Mouse (Mus musculus) heart, embryonic 14.5 days (tissue): Measurements from ENCODE around the gene Pstpip1. TPM values are rescaled to one million over a fixed set of nuclear protein-coding genes. Genes with fewer than 3 reads are reported as not detected.

Experiments used
- ATAC-seq: fragments of 200-750 bp; cut with Nextera tagmentation; 2 replicates; pipeline ENCODE4 v1.8.0; 2017; ENCODE audit warnings: low read depth, moderate TSS enrichment; ENCODE audit not compliant: insufficient number of reproducible peaks, insufficient read depth, low FRiP score
- H3K27ac ChIP-seq, 2 experiments: fragments of 200-500 bp in 1 of 2; fragments of 300-500 bp in 1 of 2; sonication (generic) in 1 of 2; replicated peaks in 1 of 2; 2 replicates each; pipeline ENCODE4 v1.5.1; 2012 to 2014; ENCODE audit warnings: low read depth in 2 of 2, low read length in 2 of 2, control low read depth in 1 of 2, mild to moderate bottlenecking in 1 of 2, mixed read lengths in 1 of 2; ENCODE audit not compliant: control insufficient read depth in 1 of 2, insufficient read depth in 1 of 2
- H3K27me3 ChIP-seq: fragments of 300-500 bp; sonication (generic); 2 replicates; pipeline ENCODE4 v1.6.1; 2014; ENCODE audit warnings: mild to moderate bottlenecking, low read length, control low read depth; ENCODE audit not compliant: control insufficient read depth, insufficient read depth
- H3K36me3 ChIP-seq: fragments of 300-500 bp; sonication (generic); 2 replicates; pipeline ENCODE4 v1.6.1; 2014; ENCODE audit warnings: mild to moderate bottlenecking, control low read depth, low read length, mixed read lengths; ENCODE audit not compliant: control insufficient read depth, insufficient read depth
- H3K4me1 ChIP-seq, 2 experiments: fragments of 200-500 bp in 1 of 2; fragments of 300-500 bp in 1 of 2; sonication (generic) in 1 of 2; 2 replicates each; pipeline ENCODE4 v1.6.1; 2012 to 2014; ENCODE audit warnings: low read length in 2 of 2, control low read depth in 1 of 2, mixed read lengths in 1 of 2; ENCODE audit not compliant: control insufficient read depth in 2 of 2, insufficient read depth in 2 of 2
- H3K4me2 ChIP-seq: fragments of 300-500 bp; sonication (generic); 2 replicates; pipeline ENCODE4 v1.6.1; 2014; ENCODE audit warnings: mild to moderate bottlenecking, low read length
- H3K4me3 ChIP-seq, 2 experiments: fragments of 200-500 bp in 1 of 2; fragments of 300-500 bp in 1 of 2; sonication (generic) in 1 of 2; 2 replicates each; pipeline ENCODE4 v1.5.1; 2012 to 2014; ENCODE audit warnings: low read length in 2 of 2, mild to moderate bottlenecking in 2 of 2, control low read depth in 1 of 2, low read depth in 1 of 2, moderate library complexity in 1 of 2; ENCODE audit not compliant: control insufficient read depth in 1 of 2, insufficient read depth in 1 of 2
- H3K9ac ChIP-seq: fragments of 300-500 bp; sonication (generic); 2 replicates; pipeline ENCODE4 v1.6.1; 2014; ENCODE audit warnings: mild to moderate bottlenecking, low read length
- H3K9me3 ChIP-seq: fragments of 300-500 bp; sonication (generic); 2 replicates; pipeline ENCODE4 v1.6.1; 2016; ENCODE audit warnings: low read length, control low read depth; ENCODE audit not compliant: control insufficient read depth
- WGBS: fragments of 180-500 bp; shearing (Covaris S2); extraction: QIAGEN DNeasy Blood & Tissue Kit; methylation state at CpG from one replicate; pipeline ENCODE4 v1.1.7; 2014; 5-methylcytosine and 5-hydroxymethylcytosine counted together
- polyA plus RNA-seq: library from polyadenylated mRNA; unstranded; fragments of >200 nt; fragmentation: Nextera tagmentation; extraction: Ambion mirVana; gene quantifications from 2 replicates; pipeline ENCODE4 v1.2.1, GENCODE M21; 2014

Pstpip1 gene
- polyA plus RNA-seq, 1 experiment from 2014 or later: 0.55 TPM

- no peak for ATAC-seq
- Histone ChIP-seq H3K4me1 (no peaks in the 10 kb centered on the region), H3K36me3 (peaks cover 25% of the 10 kb centered on the region; the same call in 1 of the 2 replicates)
Measured at GRCm38 (mm10) chr9:56067964-56068363, 21.8 kb upstream of the Pstpip1 start.

GRCm38 (mm10) chr9:56068630-56069029 is 21.1 kb upstream of the Pstpip1 start:
- Histone ChIP-seq H3K4me3 (no peak overlapping the region), H3K4me2 (no peak overlapping the region), H3K27ac (no peak overlapping the region), H3K9ac (no peak overlapping the region), H3K9me3 (no peaks in the 10 kb centered on the region), H3K36me3 (peaks cover 22% of the 10 kb centered on the region; the same call in 1 of the 2 replicates), H3K4me1 (no peaks in the 10 kb centered on the region), H3K27me3 (no peaks in the 10 kb centered on the region)
- 90% methylated on average over 1 of the region's 1 CpGs for WGBS
- ATAC-seq: no peak

More at GRCm38 (mm10) chr9:56067964-56068363, 21.8 kb upstream of the Pstpip1 start:
- Histone ChIP-seq H3K9me3 (no peaks in the 10 kb centered on the region), H3K4me2 (no peak overlapping the region), H3K27me3 (no peaks in the 10 kb centered on the region), H3K27ac (no peak overlapping the region), H3K4me3 (no peak overlapping the region), H3K9ac (no peak overlapping the region)
- WGBS: 88% methylated on average over 4 of the region's 4 CpGs

- no peak overlapping the region for H3K4me2 ChIP-seq
- H3K27me3 ChIP-seq: no peaks in the 10 kb centered on the region
- no peak overlapping the region for H3K27ac ChIP-seq
- H3K9ac ChIP-seq: no peak overlapping the region
- no peak overlapping the region for H3K4me3 ChIP-seq
- peaks cover 13 to 15% of the 10 kb centered on the region in 2 experiments for H3K4me1 ChIP-seq
- H3K36me3 ChIP-seq: peaks cover 16% of the 10 kb centered on the region; the same call in 1 of the 2 replicates
- H3K9me3 ChIP-seq: no peaks in the 10 kb centered on the region
- 30% methylated on average over 2 of the region's 2 CpGs for WGBS
- ATAC-seq: no peak
Measured at GRCm38 (mm10) chr9:56072861-56073260, 16.9 kb upstream of the Pstpip1 start.

- H3K4me1 ChIP-seq: peaks cover 13 to 15% of the 10 kb centered on the region in 2 experiments
- no peak overlapping the region for H3K9ac ChIP-seq
- WGBS: 78% methylated on average over 12 of the region's 12 CpGs
- 0 out of 2 replicates have a peak, but pooled peaks cover 10% of the 10 kb centered on the region for H3K36me3 ChIP-seq
- no peak overlapping the region for H3K4me2 ChIP-seq
- H3K27ac ChIP-seq: no peak overlapping the region
- no peak for ATAC-seq
- no peaks in the 10 kb centered on the region for H3K27me3 ChIP-seq
- no peak overlapping the region for H3K4me3 ChIP-seq
- no peaks in the 10 kb centered on the region for H3K9me3 ChIP-seq
Measured at GRCm38 (mm10) chr9:56074863-56075262, 14.9 kb upstream of the Pstpip1 start.

GRCm38 (mm10) chr9:56075264-56075663 is 14.5 kb upstream of the Pstpip1 start:
- 8% methylated on average over 4 of the region's 4 CpGs for WGBS

GRCm38 (mm10) chr9:56075901-56076620 is 13.7 kb upstream of the Pstpip1 start:
- Histone ChIP-seq H3K27me3 (no peaks in the 10 kb centered on the region), H3K4me2 (no peak overlapping the region), H3K27ac (peak overlapping the region; percentile 58 to 74), H3K36me3 (0 out of 2 replicates have a peak, but pooled peaks cover 7% of the 10 kb centered on the region), H3K9me3 (no peaks in the 10 kb centered on the region), H3K4me3 (no peak overlapping the region), H3K9ac (peak overlapping the region; percentile 12), H3K4me1 (peaks cover 13 to 15% of the 10 kb centered on the region in 2 experiments)
- 45% methylated on average over 7 of the region's 7 CpGs for WGBS
- ATAC-seq: peak; percentile 32; the same call in 1 of the 2 replicates

More at GRCm38 (mm10) chr9:56075264-56075663, 14.5 kb upstream of the Pstpip1 start:
- no peak overlapping the region for H3K4me3 ChIP-seq
- H3K9ac ChIP-seq: 0 out of 2 replicates have a peak overlapping the region, but pooled peaks have one; percentile 12
- no peaks in the 10 kb centered on the region for H3K27me3 ChIP-seq
- ATAC-seq: peak; percentile 67; the same call in 1 of the 2 replicates
- peaks cover 13 to 15% of the 10 kb centered on the region in 2 experiments for H3K4me1 ChIP-seq
- H3K36me3 ChIP-seq: 0 out of 2 replicates have a peak, but pooled peaks cover 10% of the 10 kb centered on the region
- no peak overlapping the region for H3K4me2 ChIP-seq
- H3K27ac ChIP-seq: peak overlapping the region; percentile 58 to 74
- no peaks in the 10 kb centered on the region for H3K9me3 ChIP-seq

GRCm38 (mm10) chr9:56079587-56079986 is 10.2 kb upstream of the Pstpip1 start:
- Histone ChIP-seq H3K4me2 (no peak overlapping the region), H3K27ac (no peak overlapping the region), H3K9me3 (no peaks in the 10 kb centered on the region), H3K36me3 (no peaks in the 10 kb centered on the region), H3K27me3 (no peaks in the 10 kb centered on the region), H3K9ac (no peak overlapping the region), H3K4me1 (peaks cover 13 to 15% of the 10 kb centered on the region in 2 experiments), H3K4me3 (no peak overlapping the region)
- no peak for ATAC-seq
- 40% methylated on average over 5 of the region's 5 CpGs for WGBS
